Mouse (Mus musculus) thymus, postnatal 36 days (tissue): ENCODE results near the gene Slc16a3.

ENCODE experiments used
- DNase-seq, 2 experiments: peaks; one replicate each; pipeline ENCODE4 v3.0.0; 2022; ENCODE audit warnings: mixed read lengths in 2 of 2

Slc16a3 gene

DNA sequence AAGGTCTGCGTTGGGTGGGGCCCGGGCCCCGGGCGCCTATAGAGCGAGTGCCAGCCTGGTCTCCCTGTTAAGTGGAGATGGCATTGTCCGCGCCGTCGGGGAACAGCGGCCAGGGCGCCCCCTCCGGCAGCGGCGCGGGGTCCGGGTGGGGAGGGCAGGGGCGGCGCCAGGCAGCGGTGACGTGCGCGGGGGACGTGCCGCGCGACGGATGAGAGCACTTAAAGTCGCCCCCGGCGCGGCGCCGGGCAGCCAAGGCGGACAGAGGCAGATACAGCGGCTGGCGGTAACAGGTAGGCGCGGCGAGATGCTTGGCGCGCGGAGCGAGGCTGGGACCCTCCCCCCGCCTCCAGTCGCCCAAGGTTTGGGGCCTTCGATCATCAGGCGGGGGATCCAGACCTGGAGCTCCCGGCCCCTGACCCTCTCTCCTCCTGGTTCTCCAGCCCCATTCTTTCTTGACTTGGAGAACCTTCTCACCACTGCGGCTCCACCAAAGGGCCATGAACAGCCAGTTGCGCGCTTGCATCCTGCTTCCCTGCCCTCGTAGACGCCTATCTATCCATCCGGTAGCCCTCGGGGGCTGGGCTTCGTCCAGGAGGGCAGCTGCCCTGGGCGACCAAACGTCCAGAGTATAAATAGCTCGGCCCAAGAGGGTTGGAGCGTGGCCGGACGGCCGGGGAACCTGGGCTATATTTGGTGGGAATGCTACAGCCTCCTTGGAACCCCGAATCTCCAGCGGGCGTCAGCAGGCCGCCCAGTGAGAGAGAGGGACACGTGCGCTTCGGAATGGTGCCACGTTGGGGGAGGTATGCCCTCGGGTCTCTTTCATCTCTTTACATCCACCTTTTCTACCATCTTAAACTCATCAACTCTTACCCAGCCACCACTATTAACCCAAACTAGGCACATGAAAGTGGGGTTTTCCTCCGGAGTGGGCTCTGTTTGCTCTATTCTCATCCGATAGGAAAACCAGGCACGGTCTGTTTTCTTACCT, 876 bp downstream of the Slc16a3 start:
- peak; percentile 45 to 50 for DNase-seq

DNA sequence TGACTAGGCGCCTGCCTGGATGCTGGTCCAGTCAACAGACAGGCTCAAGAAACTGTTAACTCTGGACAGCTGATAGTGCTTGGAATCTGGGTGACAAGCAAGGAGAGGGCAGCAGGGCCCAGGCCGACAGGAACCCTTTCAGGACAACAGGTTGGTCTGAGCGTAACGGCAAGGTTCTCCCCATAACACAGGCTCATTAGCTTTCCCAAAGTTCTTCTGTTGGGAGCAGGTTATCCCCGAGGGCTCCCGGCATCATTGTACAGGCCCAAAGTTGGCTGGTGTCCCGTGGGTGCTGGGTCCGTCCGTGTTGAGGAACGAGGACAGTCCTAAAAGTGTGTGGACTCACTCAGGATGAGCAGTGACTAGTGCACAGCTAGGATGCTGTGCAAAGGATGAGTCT, 1.6 kb downstream of the Slc16a3 start:
- DNase-seq, result no peak

DNA sequence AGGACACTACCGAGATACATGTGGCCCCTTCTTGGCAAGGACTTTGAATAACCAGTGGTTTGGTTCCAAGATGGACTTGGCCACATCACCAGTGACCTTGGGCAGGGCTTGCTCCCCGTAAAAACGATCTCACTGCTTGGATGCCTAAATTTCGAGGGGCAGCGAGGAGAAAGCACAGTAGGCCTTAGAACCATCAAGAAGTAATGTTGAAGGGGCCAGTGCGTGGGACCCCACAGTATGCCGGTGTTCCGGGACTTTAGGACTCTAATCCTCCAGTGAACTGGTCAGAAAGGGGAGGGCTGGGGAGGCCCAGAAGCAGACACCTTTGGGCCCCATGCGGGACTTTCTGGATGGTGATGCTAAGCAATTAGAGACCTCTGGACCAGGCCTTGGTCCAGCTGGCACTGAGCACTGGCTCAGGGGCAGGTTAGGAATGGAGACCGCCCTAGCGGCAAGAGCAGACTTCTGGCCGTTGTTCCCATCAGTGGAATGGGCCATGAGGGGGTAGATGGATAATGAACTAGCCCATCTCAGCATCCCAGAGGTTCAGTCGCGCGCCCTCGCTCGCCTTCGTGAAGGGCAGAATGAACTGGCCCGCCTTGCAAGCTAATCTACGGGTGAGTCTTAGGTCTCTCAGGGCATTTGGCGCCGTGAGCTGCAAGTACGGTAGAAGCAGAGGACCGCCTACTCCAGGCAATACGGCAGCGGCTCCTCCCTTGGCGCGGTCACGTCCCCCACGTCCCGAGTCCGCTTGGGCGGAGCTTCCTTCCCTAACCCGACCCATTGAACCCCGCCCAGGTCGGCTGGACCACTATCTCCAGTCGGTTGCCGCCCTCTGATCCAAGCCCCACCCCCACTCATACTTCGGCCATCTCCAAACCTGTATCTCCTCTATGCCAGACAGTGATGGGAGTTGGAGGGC, 2.3 kb downstream of the Slc16a3 start:
- DNase-seq, result peak; percentile 55 to 70

DNA sequence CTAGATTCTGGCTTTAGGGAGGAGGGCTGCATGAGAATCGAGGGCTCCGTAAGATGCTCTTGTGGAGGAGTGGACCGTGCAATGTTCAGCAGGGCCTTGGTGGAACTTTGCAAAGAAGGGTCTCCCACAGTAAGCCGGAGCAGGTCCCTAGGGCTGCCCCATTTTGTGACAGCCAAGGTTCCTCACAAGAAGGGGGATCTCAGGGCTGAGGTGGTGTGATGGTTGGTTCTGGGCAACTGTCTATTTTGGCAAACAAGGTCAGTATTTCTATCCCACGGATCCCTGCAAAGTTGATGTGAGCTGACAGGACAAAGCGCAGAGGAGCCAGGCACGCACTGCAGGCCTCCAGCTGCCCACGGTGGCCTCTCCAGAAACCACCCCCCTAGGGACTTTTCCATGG, 3.0 kb downstream of the Slc16a3 start:
- no peak for DNase-seq

DNA sequence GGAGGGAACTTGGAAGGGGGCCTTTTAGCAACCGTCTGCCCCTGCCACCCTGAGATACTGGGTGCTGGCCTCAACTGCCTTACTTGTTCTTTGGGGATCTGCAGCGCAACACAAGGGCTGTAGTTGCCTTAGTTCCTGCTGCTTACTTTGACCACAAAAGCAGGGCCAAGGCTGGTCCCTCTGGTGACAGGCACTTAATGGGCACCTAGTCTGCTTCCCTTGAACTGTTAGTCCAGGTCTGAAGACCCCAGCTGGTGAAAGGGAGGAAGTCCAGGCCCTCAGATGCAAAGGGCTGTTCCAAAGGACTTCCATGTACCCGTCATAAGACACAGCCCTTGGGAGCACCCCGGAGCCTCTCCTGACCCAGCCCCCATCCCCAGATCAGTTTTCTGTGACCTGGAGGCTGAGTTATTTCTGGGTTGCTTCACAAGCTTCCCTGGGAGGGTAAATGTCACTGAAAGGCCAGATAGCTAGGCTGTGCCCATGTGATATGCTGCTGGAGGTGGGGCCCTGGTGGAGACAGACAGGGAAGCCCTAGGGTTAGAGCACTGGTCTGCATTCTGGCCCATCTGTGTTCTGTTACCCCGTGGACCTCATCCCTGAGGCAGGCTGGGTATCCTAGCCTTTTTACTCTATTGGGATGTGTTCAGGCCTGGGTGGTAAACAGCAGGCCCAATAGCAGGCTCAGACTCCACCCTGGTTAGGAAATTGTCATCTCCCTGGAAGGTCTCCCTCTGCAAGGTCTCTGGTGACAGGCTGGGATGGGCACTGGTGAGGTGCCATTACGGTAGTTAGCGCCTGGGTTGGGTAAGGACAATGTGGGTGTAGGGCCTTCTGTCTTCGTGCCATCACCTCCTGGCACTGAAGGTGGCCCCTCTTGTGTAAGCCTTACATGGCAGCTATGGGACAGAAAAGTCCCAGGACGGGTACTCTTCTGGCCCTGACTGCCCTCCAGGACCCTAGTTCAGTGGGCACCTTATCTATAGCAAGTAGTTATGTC, 3.8 kb downstream of the Slc16a3 start:
- no peak for DNase-seq

DNA sequence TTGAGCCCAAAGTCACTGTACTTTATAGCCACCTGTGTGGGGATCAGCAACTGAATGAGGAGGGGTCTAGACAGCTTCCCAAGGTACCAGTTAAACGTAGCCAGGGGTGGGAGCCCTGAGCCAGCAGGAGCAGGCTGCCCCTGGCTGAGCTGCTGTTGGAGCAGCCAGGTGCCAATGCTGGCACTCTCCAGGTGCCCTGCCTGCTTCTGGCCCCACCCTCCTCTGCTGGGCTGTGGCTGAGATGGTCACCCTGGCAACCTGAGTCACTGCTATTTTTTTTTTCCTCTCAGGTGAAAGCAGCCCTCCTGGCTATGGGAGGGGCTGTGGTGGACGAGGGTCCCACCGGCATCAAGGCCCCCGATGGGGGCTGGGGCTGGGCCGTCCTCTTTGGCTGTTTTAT, 6.7 kb downstream of the Slc16a3 start:
- no peak for DNase-seq

DNA sequence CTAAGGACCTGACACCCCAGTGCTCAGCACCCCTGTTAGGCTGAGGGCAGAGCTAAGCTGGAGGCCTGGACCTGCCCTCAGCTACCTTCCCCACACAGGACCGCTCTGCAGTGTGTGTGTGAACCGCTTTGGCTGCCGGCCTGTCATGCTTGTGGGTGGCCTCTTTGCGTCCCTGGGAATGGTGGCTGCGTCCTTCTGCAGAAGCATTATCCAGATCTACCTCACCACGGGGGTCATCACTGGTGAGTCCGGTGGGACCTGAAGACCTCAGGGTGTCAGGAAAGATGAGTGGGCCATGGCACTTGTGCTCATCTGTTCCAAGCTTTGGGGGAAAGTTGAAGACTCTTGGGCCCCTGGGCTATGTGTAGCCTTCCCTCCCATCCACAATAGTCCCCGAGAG, 7.4 kb downstream of the Slc16a3 start:
- DNase-seq, result no peak

DNA sequence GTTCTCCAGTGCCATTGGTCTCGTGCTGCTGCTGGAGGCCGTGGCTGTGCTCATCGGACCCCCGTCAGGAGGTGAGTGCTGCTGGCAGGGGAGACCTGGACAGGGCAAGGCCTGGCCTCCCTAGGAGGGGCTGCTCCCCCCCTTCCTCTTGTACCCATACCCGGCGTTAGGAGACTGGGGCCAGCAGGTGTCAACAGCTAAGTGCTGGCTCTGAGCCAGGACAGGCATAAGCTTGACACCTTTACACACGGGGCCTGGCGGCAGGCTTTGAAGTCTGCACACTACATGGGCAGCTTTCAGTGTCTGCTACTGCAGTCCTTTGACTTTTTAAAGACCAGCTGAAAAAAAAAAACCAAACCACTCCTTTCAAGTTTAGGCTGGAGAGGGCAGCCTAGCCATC, 8.8 kb downstream of the Slc16a3 start:
- no peak for DNase-seq

DNA sequence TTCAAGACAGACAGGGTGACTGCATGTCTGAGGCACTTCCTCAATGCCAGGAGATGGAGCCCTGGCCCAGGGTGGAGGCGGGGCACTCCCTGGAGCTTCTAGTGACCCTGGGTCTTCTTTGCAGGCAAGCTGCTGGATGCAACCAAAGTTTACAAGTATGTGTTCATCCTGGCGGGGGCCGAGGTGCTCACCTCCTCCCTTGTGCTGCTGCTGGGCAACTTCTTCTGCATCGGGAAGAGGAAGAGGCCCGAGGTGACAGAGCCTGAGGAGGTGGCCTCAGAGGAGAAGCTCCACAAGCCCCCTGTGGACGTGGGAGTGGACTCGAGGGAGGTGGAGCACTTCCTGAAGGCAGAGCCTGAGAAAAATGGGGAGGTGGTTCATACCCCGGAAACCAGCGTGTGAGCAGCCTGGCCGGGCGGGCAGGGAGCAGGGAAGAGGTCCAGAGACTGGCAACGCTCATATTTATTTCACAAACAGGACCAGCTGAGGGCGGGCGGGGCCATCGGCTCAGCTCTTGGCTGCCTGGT, 9.5 kb downstream of the Slc16a3 start:
- DNase-seq, result no peak

DNA sequence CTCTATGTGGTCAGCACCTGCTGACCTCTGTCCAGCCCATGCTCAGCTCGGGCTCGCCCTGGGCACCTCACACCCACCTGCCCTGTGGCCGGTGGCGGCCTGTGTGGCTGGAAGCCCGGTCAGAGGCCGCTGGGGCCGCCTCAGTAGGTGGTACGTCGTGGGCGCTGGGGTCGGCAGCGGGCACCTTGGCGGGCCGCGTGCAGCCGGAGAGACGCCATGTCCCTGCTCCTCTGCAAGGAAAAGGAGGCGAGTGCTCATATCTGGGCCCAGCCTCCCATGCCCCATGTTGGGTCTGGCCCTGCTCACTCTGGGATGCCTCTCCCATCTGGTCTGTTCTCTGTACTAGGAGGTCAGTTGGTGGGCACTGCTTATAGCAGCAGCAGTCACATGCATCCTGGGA, 10.8 kb downstream of the Slc16a3 start:
- no peak for DNase-seq

DNA sequence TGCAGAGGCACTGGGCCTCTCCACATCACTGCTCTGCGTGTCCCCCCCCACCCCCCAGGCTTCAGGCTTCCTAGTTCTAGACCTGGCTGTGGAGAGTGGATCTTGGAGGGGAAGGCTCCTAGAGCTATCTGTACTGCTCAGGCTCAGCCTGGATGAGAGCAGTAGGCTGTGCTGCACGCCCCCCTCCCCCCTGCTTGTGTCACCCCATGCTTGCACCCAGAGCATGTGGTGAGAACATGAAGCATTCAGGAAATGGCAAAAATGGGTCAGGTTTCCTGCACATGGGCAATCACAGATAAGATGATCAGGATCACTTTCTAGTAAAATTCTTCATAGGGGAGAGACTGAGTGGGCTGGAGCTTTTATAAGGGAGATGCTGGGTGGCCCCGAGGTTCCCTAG, 11.3 kb downstream of the Slc16a3 start:
- no peak for DNase-seq

DNA sequence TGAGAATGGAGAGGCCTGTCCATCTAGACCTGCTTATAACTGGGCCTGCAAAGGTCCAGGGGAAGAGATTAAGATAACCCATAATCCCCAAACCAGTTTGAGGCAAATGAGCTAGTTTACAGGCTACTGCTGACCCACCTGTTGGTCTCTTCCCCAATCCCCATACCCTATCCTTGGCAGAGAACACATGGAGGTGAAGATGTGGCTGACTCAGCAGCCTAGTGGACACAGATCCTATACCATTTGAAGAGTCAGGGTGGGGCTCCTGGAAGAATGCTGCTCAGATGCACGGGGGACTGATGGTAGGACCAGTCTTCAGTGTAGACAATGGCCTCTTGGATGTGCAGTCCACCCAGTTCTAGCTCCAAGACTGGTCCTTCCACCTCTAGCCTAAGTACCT, 12.0 kb downstream of the Slc16a3 start:
- DNase-seq, result no peak

DNA sequence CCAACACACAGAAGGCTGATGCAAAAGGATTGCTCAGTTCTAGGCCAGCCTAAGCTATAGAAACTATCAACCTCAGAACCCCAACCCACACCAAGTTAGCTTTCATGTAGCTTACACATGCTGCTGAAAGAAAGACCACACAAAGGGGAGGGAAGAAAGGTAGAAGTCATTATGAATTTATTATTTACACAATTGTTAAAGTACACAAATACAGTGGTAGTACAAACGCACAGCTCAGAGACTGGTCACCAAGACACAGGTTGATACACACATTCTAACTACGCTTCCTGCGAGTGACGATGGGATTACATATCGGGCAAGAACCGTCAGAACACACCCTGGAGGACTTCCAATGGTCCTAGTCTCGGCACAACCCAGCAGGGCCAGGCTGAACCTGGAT, 13.3 kb downstream of the Slc16a3 start:
- DNase-seq, result no peak

DNA sequence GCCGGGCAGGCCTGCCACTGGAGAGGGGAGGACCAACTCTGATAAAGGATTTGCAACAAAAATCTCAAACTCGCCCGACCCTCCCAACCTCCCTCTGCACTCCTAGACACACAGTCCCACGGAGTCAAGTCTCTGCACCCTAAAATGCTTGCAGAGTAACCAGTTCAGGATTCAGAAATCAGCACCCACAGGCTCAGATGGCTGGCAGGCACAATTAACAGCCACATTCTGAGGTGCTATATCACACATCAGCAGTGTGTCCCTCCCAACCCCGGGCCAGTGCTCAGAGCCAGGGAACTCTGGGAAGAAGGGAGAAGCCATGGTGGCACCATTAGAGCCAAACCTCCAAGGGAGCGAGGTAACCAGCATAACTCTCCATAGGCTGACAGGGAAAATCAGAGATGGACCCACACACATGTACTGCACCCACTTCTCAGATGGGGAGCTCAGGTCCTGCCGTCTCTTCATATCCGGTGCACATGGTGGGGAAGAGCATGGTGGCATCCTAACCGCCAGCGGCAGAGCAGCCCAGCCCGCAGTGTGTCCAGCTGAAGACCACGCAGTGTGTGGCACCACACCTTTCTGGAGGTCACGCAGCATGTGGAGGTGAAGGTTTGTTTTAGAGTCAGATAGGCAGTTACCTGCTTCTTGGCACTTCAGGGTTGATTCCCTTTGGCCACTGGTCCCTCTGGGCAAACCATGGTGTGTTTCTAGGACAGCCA, 13.9 kb downstream of the Slc16a3 start:
- no peak for DNase-seq

DNA sequence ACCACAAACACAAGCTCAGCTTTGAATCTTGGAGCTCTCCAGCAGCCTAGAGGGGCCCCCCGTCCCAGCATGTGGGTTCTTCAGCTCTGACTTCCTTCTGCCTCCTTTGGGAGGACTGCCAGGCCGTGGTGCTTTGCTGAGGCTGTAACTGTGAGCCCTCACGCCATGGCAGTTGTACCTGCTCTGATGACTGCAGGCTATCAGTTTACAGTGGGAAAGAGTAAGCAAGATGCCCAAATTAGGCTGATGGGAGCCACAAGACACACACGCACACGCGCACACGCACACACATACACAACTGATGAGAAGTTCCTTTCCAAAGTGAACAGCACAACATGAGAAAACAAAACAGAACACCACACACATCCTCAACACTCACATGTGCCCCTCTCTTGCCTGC, 14.6 kb downstream of the Slc16a3 start:
- DNase-seq, result no peak

DNA sequence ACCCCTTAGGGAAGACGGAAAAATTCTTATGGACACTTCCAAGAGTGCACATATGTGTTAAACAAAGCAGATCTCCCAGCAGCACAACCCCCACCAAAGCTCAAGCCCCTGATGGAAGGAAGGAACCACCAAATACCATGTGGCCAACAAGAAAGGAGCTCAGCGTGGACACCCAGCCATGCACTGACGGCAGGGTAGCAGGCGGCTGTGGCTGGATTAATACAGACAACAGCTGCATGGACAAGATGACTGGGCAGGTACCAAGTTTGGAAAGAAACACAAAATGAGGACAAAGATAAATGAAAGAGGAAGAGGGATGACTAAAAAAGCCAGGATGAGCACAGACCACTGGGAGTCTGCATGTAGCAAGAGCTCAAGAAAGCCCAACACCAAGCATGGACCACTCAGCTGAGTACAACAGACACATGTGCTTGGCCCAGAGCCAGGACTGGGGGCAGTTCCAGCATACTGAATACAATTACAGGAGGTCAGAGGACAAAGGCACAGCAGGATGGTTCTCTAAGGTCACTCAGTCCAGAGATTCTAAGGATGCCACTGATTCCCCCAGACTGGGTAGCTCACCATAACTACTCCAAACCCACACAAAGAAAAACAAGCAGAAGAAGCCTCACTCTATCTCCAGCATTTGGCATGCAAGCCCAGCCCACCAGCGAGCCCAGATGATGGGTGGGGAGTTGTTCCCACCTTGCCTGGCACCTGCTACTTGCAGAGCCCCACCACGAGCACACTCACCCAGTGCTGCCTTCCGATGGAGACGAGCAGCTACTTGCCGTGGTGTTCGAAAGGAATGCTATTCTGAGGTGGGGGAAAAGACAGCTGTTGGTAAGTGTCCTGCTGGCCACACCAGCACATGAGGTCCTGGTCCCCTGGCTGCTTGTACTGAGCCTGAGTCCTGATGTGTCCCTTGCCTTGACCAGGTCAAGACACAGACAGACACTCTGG, 16.2 kb downstream of the Slc16a3 start:
- DNase-seq, result no peak

DNA sequence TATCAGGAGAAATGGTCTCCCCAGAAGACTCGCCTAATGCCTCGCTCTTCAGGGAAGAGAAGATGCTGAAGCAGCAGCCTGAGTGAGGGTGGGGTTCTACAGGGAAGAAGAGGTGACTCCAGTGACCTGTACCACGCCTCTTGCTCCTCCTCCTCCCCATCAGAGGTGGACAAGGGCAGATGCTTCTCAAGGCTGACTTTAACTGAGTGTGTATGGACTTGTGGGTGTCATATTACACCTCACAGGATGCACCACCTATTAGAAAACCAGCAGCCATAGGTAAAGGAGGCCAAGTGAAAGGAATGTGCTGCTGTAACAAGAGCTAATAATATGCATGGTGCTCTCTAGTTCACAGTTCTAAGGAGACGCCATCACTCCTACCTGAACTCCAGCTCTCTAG, 17.3 kb downstream of the Slc16a3 start:
- no peak for DNase-seq

DNA sequence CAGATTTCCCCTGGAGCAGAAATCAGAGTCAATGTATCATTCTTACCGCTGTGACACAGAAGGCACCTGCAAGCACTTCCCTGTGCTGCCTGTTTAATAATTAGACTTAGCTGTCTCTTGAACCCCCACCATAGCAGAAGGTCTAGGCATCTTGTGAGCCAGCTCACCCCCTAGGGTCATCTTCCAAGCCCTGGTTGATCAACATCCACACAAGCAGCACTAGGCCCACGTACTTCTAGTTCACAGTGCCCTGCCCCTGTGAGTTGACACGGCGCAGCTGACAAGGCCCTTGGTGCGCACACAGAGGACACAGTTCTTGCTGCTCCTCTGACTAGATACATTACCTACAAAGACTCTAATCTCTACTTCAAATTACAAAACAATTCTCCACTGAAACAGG, 21.5 kb downstream of the Slc16a3 start:
- DNase-seq, result no peak

DNA sequence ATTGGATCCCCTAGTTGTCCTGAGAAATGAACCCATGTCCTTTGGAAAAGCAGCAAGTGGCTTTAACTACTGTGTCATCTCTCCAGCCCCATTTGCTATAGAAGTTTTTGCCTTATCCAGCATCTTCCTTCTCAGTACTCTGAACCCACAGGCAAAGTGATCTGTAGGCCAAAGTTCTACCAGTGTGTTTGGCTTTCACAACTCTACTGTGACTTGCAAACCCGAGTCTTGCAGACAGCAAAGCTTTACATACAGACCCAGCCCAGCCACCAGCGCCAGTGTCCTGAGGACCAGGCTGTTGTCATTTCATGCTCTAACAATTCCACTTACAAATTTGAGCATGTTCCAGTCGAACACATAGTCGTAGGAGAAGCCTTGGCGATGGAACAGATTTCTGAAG, 23.0 kb downstream of the Slc16a3 start:
- DNase-seq, result no peak

DNA sequence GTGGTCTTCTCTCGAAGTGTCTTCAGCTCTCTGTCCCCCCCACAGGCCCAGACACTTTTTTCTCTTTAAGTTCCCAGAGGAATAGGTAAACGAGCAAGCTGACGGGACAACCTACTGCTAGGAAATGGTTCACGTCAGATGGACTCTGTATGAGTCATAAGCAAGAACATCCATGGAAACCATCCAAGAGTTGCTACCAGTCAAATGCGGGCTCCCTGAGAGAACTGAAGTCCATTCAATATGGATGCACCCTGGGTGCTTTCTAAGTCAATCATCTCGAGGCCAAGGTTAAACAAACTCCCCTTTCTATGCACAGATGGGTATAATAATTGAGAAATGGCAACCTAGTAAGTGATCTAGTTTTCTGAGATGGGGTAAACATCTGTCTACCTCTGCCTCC, 25.0 kb downstream of the Slc16a3 start:
- no peak for DNase-seq
